Mouse (Mus musculus): ENCODE measurements around the gene Ppp4r1. TPM values are rescaled to one million over a fixed set of nuclear protein-coding genes. Genes with fewer than 3 reads are reported as not detected.

Gene Ppp4r1
- polyA plus RNA-seq, 1 experiment from 2014 or later, result 48.0 TPM

- Histone ChIP-seq H3K4me1 (replicated peaks) (0 out of 2 replicates have a peak, but pooled peaks cover 8% of the 10 kb centered on the region), H3K9ac (replicated peaks) (no peak overlapping the region), H3K36me3 (peaks cover 14% of the 10 kb centered on the region; the same call in 1 of the 2 replicates), H3K4me2 (replicated peaks) (no peak overlapping the region), H3K27ac (no peak overlapping the region), H3K27me3 (no peaks in the 10 kb centered on the region), H3K9me3 (no peaks in the 10 kb centered on the region; the same call in none of the 2 replicates), H3K4me3 (replicated peaks) (no peak overlapping the region)
- ATAC-seq, result no peak
- WGBS, result 94% methylated on average over 7 of the region's 7 CpGs
Measured at GRCm38 (mm10) chr17:65749803-65750202, 32.6 kb upstream of the Ppp4r1 start.

GRCm38 (mm10) chr17:65750301-65750700 lies 32.1 kb upstream of the Ppp4r1 start:
- 0 out of 2 replicates have a peak, but pooled peaks cover 8% of the 10 kb centered on the region for H3K4me1 ChIP-seq (replicated peaks)
- H3K9ac ChIP-seq (replicated peaks), result no peak overlapping the region
- no peaks in the 10 kb centered on the region; the same call in none of the 2 replicates for H3K9me3 ChIP-seq
- H3K4me2 ChIP-seq (replicated peaks), result no peak overlapping the region
- peaks cover 18% of the 10 kb centered on the region; the same call in 1 of the 2 replicates for H3K36me3 ChIP-seq
- H3K27me3 ChIP-seq, result no peaks in the 10 kb centered on the region
- ATAC-seq, result no peak
- H3K4me3 ChIP-seq (replicated peaks), result no peak overlapping the region
- no peak overlapping the region for H3K27ac ChIP-seq

GRCm38 (mm10) chr17:65753130-65753529 lies 29.2 kb upstream of the Ppp4r1 start:
- H3K4me3 ChIP-seq (replicated peaks), result no peak overlapping the region
- no peak overlapping the region for H3K4me2 ChIP-seq (replicated peaks)
- no peak for ATAC-seq
- no peaks in the 10 kb centered on the region; the same call in none of the 2 replicates for H3K9me3 ChIP-seq
- H3K27me3 ChIP-seq, result no peaks in the 10 kb centered on the region
- no peak overlapping the region for H3K9ac ChIP-seq (replicated peaks)
- 94% methylated on average over 6 of the region's 6 CpGs for WGBS
- H3K36me3 ChIP-seq, result peaks cover 20% of the 10 kb centered on the region; the same call in 1 of the 2 replicates
- H3K4me1 ChIP-seq (replicated peaks), result no peaks in the 10 kb centered on the region
- no peak overlapping the region for H3K27ac ChIP-seq

GRCm38 (mm10) chr17:65755857-65756256 lies 26.5 kb upstream of the Ppp4r1 start:
- Histone ChIP-seq H3K9ac (replicated peaks) (no peak overlapping the region), H3K4me3 (replicated peaks) (no peak overlapping the region), H3K36me3 (peaks cover 38% of the 10 kb centered on the region), H3K27me3 (no peaks in the 10 kb centered on the region), H3K9me3 (peaks cover 3% of the 10 kb centered on the region), H3K27ac (no peak overlapping the region), H3K4me2 (replicated peaks) (no peak overlapping the region), H3K4me1 (replicated peaks) (no peaks in the 10 kb centered on the region)
- 93% methylated on average over 3 of the region's 3 CpGs for WGBS
- ATAC-seq, result no peak

- WGBS, result 70% methylated on average over 6 of the region's 6 CpGs
- H3K9ac ChIP-seq (replicated peaks), result no peak overlapping the region
- no peak overlapping the region for H3K4me3 ChIP-seq (replicated peaks)
- H3K9me3 ChIP-seq, result peaks cover 3% of the 10 kb centered on the region
- H3K36me3 ChIP-seq, result peaks cover 39% of the 10 kb centered on the region
- H3K4me1 ChIP-seq (replicated peaks), result no peaks in the 10 kb centered on the region
- no peaks in the 10 kb centered on the region for H3K27me3 ChIP-seq
- ATAC-seq, result no peak
- no peak overlapping the region for H3K27ac ChIP-seq
- H3K4me2 ChIP-seq (replicated peaks), result no peak overlapping the region
Measured at GRCm38 (mm10) chr17:65757150-65757549, 25.2 kb upstream of the Ppp4r1 start.

GRCm38 (mm10) chr17:65763221-65763620 lies 19.2 kb upstream of the Ppp4r1 start:
- Histone ChIP-seq H3K4me3 (replicated peaks) (no peak overlapping the region), H3K27ac (no peak overlapping the region), H3K27me3 (no peaks in the 10 kb centered on the region), H3K4me1 (replicated peaks) (peaks cover 9% of the 10 kb centered on the region), H3K9me3 (0 out of 2 replicates have a peak, but pooled peaks cover 3% of the 10 kb centered on the region), H3K4me2 (replicated peaks) (no peak overlapping the region), H3K36me3 (peaks cover 32% of the 10 kb centered on the region), H3K9ac (replicated peaks) (no peak overlapping the region)
- no peak for ATAC-seq
- WGBS, result 96% methylated on average over 14 of the region's 14 CpGs

GRCm38 (mm10) chr17:65768486-65768885 lies 13.9 kb upstream of the Ppp4r1 start:
- peaks cover 7% of the 10 kb centered on the region; the same call in 1 of the 2 replicates for H3K36me3 ChIP-seq
- H3K9me3 ChIP-seq, result no peaks in the 10 kb centered on the region
- ATAC-seq, result no peak; the same call in 1 of the 2 replicates
- peaks cover 5% of the 10 kb centered on the region for H3K27me3 ChIP-seq
- H3K4me1 ChIP-seq (replicated peaks), result peaks cover 53% of the 10 kb centered on the region
- no peak overlapping the region for H3K9ac ChIP-seq (replicated peaks)
- no peak overlapping the region for H3K4me3 ChIP-seq (replicated peaks)
- WGBS, result 48% methylated on average over 5 of the region's 5 CpGs
- H3K4me2 ChIP-seq (replicated peaks), result 0 out of 2 replicates have a peak overlapping the region, but pooled peaks have one; percentile 4
- H3K27ac ChIP-seq, result peak overlapping the region; percentile 39; the same call in 1 of the 2 replicates

- Histone ChIP-seq H3K4me2 (replicated peaks) (peak overlapping the region; percentile 80), H3K9ac (replicated peaks) (peak overlapping the region; percentile 90), H3K4me3 (replicated peaks) (peak overlapping the region; percentile 77), H3K36me3 (peaks cover 4% of the 10 kb centered on the region; the same call in 1 of the 2 replicates), H3K27ac (no peak overlapping the region), H3K4me1 (replicated peaks) (peaks cover 53% of the 10 kb centered on the region), H3K9me3 (no peaks in the 10 kb centered on the region), H3K27me3 (peaks cover 12% of the 10 kb centered on the region)
- ATAC-seq, result no peak
- 21% methylated on average over 17 of the region's 17 CpGs for WGBS
Measured at GRCm38 (mm10) chr17:65770982-65771915, 11.1 kb upstream of the Ppp4r1 start.

GRCm38 (mm10) chr17:65771951-65772934 lies 10.1 kb upstream of the Ppp4r1 start, which contains the start of gene Rab31:
TSS of gene Rab31 (minus strand) at chr17:65772752.
- peak within 1 kb of the TSS; percentile 77 for H3K4me3 ChIP-seq (replicated peaks)
- H3K4me1 ChIP-seq (replicated peaks), result peaks cover 53% of the 10 kb centered on the region
- H3K27me3 ChIP-seq, result peaks cover 12% of the 10 kb centered on the region
- H3K9ac ChIP-seq (replicated peaks), result peak within 1 kb of the TSS; percentile 90
- H3K4me2 ChIP-seq (replicated peaks), result peak within 1 kb of the TSS; percentile 80
- under 1% methylated on average over 75 of the region's 75 CpGs for WGBS
- peak within 1 kb of the TSS; percentile 70 for H3K27ac ChIP-seq
- peak; percentile 85 for ATAC-seq
- H3K36me3 ChIP-seq, result no peaks in the 10 kb centered on the region
- H3K9me3 ChIP-seq, result no peaks in the 10 kb centered on the region

- H3K27ac ChIP-seq, result no peak overlapping the region
- H3K9ac ChIP-seq (replicated peaks), result no peak overlapping the region
- WGBS, result 61% methylated on average over 4 of the region's 4 CpGs
Measured at GRCm38 (mm10) chr17:65773617-65774016, 8.8 kb upstream of the Ppp4r1 start.

GRCm38 (mm10) chr17:65774439-65774838 lies 7.9 kb upstream of the Ppp4r1 start:
- H3K27ac ChIP-seq, result no peak overlapping the region
- no peak overlapping the region for H3K9ac ChIP-seq (replicated peaks)
- WGBS, result 85% methylated on average over 7 of the region's 7 CpGs
- H3K4me3 ChIP-seq (replicated peaks), result no peak overlapping the region
- H3K36me3 ChIP-seq, result no peaks in the 10 kb centered on the region
- no peaks in the 10 kb centered on the region for H3K9me3 ChIP-seq
- no peak overlapping the region for H3K4me2 ChIP-seq (replicated peaks)
- peaks cover 31% of the 10 kb centered on the region for H3K4me1 ChIP-seq (replicated peaks)
- no peak for ATAC-seq
- peaks cover 12% of the 10 kb centered on the region for H3K27me3 ChIP-seq

More at GRCm38 (mm10) chr17:65773617-65774016, 8.8 kb upstream of the Ppp4r1 start:
- ATAC-seq, result no peak
- H3K9me3 ChIP-seq, result no peaks in the 10 kb centered on the region
- no peak overlapping the region for H3K4me2 ChIP-seq (replicated peaks)
- peaks cover 40% of the 10 kb centered on the region for H3K4me1 ChIP-seq (replicated peaks)
- no peaks in the 10 kb centered on the region for H3K36me3 ChIP-seq
- peaks cover 12% of the 10 kb centered on the region for H3K27me3 ChIP-seq
- no peak overlapping the region for H3K4me3 ChIP-seq (replicated peaks)
